Mouse (Mus musculus) testis, postnatal 14 days (tissue): Measurements from ENCODE around the gene Mustn1.
A peak's percentile ranks its signal among the peaks of the same experiment; 100 is the strongest.

ENCODE experiments used
- DNase-seq: peaks from one replicate; pipeline ENCODE4 v3.0.0; 2021; ENCODE audit warnings: low spot score

Gene Mustn1

GRCm38 (mm10) chr14:30880251-30880650, 1.3 kb downstream of the Mustn1 start:
- DNase-seq, result no peak

DNA sequence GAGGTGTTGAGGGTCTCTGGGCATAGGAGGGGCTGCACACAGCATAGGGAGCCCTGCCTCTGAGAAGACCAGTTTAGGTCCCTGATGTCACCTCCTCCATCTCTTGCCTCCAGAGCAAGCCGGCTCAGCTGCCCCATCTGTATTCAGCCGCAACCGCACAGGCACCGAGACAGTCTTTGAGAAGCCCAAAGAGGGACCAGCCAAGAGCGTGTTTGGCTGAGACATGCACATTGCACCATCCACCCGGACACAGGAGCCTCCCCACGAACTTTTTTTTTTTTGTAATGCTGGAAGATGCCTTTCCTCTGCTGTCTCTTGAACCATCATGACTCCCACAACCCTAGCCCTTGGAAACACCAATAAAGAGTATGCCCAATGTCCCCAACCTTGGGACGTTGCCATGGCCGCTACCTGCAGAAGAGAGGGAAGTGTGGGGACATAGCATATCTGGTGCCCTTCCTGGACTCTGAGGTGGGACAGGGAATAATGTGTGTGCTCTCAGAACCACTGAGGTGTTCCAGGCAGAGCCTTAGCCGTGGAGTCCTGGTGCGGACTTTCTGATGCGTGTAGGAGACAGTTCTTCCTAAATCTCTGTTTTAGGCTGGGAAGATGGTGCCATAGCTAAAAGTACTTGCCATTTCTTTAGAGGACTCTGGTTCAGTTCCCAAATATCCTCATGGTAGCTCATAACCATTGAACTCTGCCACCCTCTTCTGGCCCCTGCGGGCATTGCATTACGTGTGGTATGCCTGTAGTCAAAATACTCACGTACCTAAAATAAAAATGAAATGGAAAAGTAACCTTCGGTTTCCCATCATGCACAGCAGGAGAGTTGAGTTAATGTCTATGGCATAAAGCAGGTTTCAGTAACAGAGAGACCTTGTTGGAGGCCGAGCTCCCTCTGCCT, 2.1 kb downstream of the Mustn1 start:
- no peak for DNase-seq

DNA sequence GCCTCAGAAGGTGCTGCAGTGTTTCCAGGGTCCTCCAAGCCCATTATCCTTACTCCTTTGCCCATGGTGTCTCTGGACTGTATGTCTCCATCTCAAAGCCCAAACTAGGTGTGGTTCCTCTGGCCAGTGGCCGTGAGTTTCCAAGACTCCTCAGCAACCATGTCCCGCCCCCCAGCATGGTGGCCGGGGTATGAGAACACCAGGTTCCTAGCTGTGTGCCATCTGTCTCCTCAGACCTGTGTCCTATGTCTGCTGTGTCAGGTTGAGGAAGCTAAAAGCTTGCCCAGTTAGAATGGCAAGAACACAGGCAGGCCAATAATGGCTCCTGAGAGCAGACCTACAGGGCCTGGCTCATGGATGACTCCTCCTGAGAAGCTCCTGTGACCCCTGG, 2.7 kb downstream of the Mustn1 start:
- DNase-seq, result no peak

DNA sequence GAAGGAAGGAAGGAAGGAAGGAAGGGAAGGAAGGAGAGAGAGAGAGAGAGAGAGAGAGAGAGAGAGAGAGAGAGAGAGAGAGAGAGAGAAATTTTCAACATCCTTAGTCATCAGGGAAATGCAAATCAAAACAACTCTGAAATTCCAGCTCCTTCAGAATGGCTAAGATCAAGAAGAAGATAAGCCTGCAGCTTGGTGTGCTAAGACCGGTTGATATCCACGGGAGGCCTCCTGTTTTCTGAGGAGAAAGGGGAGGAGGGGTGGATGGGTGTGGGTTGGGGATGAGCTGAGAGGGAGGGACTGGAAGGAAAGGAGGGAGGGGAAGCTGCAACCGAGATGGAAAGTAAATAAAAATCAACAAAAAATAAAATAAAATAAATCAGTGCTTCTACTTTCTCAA, 6.3 kb downstream of the Mustn1 start:
- DNase-seq, result no peak

GRCm38 (mm10) chr14:30886204-30886603, 7.2 kb downstream of the Mustn1 start, which contains the start of gene Itih4:
Gene Itih4 (plus strand): TSS chr14:30886476.
- no peak for DNase-seq

- no peak for DNase-seq
Measured at GRCm38 (mm10) chr14:30888271-30888732, 9.3 kb downstream of the Mustn1 start.

DNA sequence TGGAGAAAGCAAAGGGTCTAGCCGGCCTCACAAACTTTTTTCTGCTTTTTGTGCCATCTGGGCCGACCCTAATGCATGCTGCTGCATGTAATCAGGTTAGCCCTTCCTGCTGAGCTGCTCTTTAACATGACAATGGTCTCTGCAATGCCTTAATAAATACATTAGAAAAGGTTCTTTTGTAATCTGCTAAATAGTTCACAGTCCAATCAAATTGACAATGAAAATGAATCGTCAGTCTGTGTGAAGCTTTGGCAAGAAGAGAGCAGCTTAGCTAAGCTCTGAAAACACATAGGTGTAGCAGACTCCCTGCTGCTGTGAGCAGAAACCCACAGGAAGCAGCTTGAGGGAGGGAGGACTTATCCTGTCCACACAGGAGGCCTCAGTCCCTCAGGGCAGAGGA, 21.0 kb downstream of the Mustn1 start:
- DNase-seq, result no peak

DNA sequence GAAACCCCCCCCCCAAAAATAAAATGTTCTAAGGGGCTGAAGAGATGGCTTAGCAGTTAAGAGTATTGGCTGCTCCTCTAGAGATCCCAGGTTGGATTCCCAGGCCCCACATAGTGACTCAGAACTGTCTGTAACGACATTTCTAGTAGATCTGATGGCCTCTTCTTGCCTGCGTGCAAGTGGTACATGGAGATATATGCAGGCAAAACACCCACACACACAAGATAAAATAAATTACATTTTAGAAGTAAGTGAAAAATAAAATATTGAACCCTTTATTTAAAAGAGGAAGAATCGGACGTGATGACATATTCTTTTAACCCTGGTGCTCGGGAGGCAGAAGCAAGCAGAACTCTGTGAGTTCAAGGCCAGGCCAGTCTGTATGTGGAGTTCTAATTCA, 23.6 kb downstream of the Mustn1 start:
- DNase-seq, result no peak

DNA sequence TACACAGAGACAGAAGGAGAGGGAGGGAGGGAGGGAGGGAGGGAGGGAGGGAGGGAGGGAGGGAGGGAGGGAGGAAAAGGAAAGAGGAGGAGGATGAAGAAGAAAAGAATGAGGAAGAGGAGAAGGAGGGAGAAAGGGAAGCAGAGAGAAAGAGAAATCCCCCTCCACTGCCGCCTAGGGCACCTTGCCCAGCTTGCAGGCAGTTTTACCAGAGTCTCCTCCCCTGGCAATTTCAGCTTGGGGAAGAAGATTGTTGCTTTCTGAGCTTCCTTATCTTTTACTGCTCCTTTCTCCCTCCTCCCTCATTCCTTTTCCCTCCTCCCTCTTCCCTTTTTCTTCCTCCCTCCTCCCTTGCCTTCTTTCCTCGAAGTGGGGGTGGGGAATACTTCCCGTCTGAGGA, 24.0 kb downstream of the Mustn1 start:
- DNase-seq, result no peak

DNA sequence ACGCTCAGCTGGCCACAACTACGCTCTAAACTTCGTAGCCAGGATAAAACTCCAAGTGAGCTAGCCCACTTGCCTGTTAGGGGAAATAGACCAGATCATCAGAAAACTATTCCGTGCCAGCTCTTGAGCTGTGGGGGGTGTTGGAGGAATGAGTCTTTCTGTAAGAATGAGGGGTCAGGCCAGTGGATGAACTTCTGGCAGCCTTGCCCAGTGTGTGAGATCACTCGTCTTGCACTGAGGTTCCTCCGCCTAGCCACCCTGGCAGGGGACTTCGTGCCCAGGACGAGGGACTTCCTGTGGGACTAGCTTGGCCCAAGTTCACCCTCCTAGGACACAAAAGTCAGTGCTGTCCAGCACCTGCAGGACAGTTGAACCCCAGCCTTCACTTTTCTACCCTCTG, 25.3 kb downstream of the Mustn1 start:
- DNase-seq, result no peak

GRCm38 (mm10) chr14:30906001-30906400, 27.0 kb downstream of the Mustn1 start:
- no peak for DNase-seq

DNA sequence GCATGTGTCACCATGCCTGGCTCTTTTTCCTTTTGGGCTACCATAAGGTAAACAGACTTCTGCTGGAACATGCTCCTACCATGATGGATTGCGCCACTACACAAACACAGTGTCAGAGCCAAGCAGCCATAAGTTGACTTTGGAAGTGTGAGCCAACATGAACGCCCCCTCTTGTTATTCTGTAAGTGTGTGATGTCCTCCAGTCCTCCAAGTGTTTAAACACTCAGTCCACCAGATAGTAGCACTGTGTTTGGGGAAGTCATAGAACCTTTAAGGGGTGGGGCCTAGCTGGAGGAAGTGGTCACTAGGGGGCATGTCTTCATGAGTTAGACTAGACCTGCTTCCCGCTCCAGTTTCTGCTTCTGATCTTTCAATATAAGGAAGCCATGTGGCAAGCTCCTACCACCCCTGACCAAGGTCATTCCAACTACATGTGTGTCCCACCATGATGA, 28.8 kb downstream of the Mustn1 start:
- DNase-seq, result no peak

- no peak for DNase-seq
Measured at GRCm38 (mm10) chr14:30911141-30911540, 32.1 kb downstream of the Mustn1 start.

DNA sequence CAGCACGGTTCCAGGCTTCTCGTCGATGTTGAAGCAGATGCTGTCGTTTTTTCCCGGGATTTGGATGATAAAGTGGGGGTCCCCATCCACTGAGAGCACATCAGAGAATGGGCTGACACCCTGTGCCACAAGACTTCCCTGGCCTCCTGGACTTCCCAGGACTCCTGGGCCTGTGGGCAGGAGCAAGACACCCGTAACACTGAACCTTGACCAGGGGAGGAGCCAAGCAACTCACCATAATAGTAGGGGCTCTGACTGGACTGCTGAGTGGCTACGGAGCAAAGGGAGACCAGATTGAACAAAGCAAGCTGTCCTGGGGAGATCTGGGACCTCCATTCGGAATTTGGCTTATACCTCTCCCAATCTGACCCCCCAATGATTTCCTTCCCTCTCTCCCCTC, 33.6 kb downstream of the Mustn1 start:
- DNase-seq, result no peak

- peak; percentile 19 for DNase-seq
Measured at GRCm38 (mm10) chr14:30913404-30913803, 34.4 kb downstream of the Mustn1 start.

DNA sequence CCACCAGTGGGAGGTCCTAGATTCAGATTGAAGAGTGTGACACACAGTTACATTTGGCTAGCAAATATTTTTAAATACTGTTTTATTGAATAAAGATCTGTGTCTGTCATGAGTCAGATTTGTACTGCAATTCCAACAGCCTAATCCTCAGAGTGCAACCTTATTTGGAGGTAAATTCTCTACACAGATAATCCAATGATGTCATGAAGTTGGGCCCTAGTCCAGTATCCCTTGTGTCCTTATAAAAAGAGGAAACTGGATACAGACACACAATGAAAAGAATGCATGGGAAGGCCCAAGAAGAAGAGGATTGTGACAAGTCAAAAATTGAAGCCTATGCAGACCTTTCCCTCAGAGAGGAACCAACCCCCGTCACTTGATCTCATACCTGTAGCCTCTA, 37.5 kb downstream of the Mustn1 start:
- DNase-seq, result no peak

- no peak for DNase-seq
Measured at GRCm38 (mm10) chr14:30922053-30922670, 43.2 kb downstream of the Mustn1 start.

GRCm38 (mm10) chr14:30923375-30924105, 44.5 kb downstream of the Mustn1 start, which contains the start of gene Itih3:
Gene Itih3 (minus strand): TSS chr14:30923760.
- DNase-seq, result peak; percentile 15

GRCm38 (mm10) chr14:30925492-30925891, 46.5 kb downstream of the Mustn1 start:
- no peak for DNase-seq

GRCm38 (mm10) chr14:30930386-30930785, 51.4 kb downstream of the Mustn1 start:
- no peak for DNase-seq
